Mouse (Mus musculus) adrenal gland, adult 18-20 months (tissue): ENCODE data around the gene Polr3a. TPM values are rescaled to one million over a fixed set of nuclear protein-coding genes. Genes with fewer than 3 reads are reported as not detected.
A peak's percentile ranks its signal among the peaks of the same experiment; 100 is the strongest.
"Not testable (repeated sequence)": the region's sequence is repeated elsewhere in the genome, so short reads cannot be mapped to it uniquely, and the experiment has no call there.

Experiments used
- DNase-seq, 2 experiments: peaks; one replicate each; pipeline ENCODE4 v3.0.0; 2021 to 2022; ENCODE audit warnings: low spot score in 2 of 2
- total RNA-seq, 2 experiments: library from RNA; stranded (reverse); gene quantifications; 1 replicate in 1 of 2; 2 replicates in 1 of 2; pipeline ENCODE4 v1.2.3; 2021

Polr3a gene
- total RNA-seq, 2 experiments from 2014 or later: 15.6 to 19.4 TPM

DNA sequence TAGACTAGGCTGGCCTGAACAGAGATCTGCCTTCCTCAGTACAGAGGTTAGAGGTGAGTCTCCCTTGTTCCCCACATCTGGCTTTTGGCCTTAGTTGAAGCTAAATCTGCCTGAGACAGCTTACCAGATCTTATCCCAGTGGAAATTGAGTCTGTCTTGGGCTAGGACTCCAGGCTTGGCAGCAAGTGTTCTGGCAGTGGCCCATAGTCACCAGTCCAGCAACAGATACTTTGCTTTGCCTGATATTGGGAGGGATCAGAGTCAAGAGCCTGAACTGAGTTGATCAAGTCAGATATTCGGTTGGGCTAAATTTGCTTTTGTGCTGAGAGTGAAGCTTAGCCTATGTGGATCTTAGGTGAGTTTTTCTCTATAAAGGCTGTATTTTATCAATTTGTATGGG lies 9.6 kb upstream of the Polr3a start:
- no peak for DNase-seq

DNA sequence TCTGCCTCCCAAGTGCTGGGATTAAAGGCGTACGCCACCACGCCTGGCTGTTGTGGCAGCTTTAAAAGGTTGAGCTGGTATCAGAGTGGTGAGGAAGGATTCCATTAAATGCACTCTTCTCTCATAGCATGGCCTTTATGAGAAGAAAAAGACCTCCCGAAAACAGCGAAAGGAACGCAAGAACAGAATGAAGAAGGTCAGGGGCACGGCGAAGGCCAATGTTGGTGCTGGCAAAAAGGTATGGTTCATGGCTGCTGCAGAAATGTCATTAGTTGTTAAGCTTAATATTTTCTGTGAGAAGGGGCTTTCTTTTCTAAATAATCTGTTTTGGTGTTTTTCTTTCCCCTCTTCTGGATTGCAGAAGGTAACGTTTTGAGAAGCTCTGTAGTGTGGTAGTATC lies 6.4 kb upstream of the Polr3a start:
- no peak for DNase-seq

DNA sequence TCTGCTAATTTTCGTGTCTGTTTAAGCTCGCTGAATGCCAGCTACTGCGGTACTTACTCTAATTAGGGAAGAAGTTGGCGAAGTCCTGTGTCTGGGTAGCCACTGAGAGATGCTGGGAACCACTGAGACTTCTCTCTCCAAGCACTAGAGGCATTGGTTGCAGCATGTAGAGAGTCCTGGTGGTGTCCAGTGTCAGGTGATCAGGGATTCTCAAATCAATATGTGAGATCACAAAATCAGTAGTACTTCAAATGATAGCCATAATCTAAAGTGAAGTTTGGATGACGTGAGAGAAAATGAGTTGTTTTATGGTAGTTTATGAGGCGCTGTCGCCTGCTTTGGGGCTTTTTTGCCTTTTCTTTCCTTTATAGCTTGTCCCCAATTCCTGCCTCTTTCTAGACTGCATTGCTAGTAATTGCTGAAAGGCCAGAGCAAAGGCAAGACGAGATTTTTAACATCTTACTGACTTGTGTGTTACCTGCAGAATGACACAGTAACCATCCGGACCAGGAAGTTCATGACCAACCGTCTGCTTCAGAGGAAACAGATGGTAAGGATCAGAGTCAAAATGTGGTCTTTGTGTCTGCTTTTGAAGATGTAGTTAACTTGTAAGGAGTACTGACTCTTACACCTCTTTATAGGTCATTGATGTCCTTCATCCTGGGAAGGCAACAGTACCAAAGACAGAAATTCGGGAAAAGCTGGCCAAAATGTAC lies 4.6 kb upstream of the Polr3a start:
- no peak for DNase-seq

DNA sequence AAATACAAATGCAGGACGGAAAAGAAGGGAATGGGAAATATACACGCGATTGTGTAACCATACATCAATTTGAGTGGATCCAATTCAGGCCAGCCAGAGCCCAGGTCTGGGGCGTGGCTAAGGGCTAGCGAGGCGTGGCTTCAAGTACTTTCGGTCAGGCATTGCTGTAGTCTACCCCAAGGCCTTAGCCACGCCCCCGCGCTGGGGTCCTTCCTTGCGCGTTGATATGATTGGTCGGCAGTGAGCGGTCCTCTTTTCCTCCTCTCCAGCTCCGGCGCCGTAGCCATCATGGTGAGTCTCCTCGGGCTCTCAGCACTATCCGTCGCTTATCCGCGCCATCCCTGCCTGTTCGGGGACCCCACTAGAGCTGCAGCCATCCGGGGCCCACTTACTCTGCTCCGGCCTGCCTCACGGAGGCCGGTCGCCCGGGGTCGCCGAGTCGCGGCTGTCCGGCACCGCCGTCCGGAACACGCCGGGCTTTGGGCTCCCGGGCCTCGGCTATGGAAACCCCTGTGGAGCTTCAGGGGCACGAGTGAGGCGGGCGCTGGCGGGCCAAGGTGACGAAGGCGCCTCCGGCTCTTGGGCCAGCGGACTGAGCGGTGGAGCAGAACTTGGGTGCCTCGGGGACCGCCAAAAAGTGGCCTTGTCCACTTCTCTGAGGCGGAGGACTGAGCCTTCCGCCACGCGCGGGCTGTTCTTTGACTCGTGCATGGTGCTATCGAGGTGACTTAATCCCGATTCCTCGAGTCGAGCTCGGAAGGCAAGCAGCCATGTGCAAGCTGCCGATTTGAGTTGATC lies 3.8 kb upstream of the Polr3a start:
- peak; percentile 96 for DNase-seq

DNA sequence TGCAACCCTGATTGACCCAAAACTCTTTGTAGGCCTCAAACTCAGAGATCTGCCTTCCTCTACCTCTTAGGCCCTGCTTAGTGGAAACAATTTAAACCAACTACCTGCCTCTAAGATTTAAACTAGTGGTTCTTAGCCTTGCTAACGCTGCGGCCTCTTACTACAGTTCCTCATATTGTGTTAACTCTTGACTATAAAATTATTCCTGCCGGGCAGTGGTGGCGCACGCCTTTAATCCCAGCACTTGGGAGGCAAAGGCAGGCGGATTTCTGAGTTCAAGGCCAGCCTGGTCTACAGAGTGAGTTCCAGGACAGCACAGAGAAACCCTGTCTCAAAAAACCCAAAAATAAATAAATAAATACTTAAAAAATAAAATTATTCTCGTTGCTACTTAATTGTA lies 2.9 kb upstream of the Polr3a start:
- DNase-seq: not testable (repeated sequence)

DNA sequence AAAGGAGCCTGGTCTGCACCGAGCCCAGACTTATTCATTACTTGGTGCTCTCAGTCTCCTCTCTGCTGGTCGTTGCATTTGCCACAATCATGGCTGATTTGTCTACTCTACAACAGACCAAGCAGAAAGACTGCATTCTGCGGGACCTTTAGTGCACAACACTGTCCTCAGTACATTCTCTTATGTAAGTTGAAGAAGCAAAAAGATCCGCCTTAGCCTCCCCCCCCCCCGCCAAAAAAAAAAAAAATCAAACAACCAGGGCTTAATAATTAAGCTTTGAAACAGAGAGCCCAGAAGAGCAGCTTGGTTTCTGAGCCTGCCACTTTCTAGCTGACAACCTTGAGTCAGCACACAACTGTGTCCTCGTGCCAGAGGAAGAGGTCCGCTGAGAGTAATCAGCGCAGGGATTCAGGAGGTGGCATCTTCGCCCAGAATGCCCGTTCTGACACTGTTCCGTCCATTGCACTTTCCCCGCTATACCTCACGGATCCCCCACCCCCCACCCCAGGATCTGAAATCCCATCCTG lies 554 bp downstream of the Polr3a start:
- DNase-seq: no peak

DNA sequence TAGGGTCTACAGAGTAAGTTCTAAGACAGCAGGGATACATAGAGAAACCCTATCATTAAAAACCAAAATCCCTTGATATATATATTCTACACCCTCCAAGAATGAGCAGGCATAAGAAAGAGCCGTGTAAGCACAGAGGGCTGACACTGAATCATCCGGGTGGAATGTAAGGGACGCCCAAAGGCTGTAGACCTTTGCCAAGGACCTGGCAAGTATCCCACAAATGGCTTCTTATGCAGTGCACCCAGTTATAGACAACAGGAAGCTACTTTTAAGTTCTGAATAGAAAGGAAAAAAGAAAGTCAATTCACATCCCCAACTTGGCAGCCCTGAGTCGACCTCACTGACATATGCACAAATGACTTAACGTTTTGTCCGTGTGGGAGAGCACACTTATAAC lies 18.1 kb downstream of the Polr3a start:
- DNase-seq: no peak

DNA sequence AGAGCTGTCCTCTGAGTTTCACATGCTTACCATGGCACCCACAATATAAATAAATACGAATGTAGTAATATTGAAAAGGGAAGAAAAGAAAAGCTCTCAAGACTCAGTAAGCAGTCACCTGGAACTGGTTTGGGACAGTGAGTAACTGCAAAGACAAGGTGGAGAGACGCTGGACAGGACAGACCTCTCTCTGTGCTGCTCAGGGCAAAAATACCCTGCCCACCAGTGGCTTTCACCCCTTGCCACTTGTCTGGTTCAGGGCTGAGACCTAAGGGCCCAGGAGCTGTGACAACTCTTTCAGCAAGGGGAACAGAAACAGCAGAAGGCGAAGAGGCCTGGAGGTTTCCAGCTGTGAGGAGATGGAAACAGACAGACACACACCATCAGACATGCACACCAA lies 28.7 kb downstream of the Polr3a start:
- no peak for DNase-seq

DNA sequence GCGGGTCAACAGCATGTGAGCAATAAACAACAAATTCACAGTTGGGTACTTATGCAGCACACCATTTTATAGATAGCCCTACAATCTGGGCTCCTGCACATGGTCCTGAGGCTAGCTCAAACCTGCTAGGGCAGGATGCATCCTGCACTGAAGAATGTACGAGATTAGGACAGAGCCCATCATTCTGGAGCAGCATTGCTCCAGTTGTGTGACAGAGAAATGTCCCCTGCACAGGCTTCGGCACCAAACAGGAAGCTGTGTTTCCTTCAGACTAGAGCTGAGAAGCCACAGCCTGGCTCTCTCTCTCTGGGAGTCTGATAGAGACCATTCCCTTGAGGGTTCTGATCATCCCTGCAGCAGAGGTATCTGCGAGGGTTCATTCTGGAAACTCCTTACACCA lies 43.3 kb downstream of the Polr3a start:
- DNase-seq: not testable (repeated sequence)

Other genes starting within 250 kb of the Polr3a start
- 10 to 100 TPM; 35.7 to 51.6 TPM for gene Dlg5, start 241.1 kb downstream of the Polr3a start, total RNA-seq
- not detected for gene E330034G19Rik, start 193.8 kb downstream of the Polr3a start, total RNA-seq
- 1,000 to 10,000 TPM; 1,551 to 1,745 TPM for gene Rps24, start 67 bp upstream of the Polr3a start, total RNA-seq